Mouse (Mus musculus): ENCODE data around the gene Gabrb1.
"Not testable (repeated sequence)": the region's sequence is repeated elsewhere in the genome, so short reads cannot be mapped to it uniquely, and the experiment has no call there.

Gene Gabrb1

DNA sequence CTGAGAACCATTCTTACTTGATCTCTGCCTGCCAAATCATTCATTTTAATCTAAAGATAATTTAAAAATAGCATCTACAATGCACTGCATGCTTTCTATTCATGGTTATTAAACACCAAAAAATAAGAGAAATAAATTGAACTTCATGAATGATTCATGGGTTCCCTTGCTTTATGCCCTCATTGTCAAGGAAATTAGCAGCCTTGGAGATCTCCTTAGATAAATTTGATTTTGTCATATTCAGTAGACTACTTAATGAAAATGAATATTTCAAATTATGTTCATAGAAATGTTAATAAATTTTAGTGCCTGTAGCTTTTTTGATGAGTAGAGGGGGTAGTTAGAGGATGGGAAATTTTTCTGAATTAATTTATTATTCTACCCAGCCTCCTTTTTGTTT lies 379.0 kb downstream of the Gabrb1 start:
- no peak for DNase-seq (ENCODE audit: low read depth)

DNA sequence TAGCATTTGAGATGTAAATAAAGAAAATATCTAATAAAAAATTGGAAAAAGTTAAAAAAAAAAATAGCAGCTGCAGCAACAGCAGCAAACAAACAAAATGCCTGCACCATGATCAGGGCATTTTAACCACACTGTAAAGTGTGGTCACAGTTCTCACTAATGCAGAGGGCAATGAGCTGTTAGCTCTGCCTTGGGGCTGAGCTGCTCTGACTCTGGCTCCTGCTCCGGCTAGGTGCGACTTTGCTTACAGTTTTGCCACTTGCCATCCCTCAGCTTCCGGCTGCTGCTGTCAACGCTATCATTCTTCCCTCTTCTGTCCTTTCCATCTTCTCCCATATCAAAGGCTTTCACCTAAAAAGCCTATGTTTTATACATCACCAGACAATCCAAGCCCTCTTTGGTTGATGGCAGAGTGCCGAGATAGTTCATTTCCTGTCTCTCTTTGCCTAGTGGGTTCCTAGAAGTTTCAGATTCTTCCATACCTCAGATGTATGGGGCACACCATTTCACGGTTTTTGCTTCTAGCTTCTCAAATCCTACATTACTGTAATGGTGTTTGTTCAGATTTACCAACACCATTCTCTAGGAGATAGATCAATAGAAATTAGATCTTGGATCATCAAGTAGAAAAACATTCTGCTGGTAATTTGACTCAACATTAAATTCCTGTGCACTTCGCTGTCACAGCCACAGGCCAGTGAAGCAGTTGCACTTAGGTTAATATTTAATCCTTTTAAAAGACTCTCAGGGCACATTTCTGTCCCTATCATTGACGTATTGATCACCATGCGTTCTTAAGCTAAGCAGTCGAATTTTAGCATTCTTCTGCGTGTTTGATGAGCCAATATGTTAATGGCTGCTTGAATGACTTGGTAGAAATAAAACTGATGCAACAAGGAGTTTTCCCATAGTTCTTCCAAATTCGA lies 385.6 kb downstream of the Gabrb1 start:
- DNase-seq (ENCODE audit: low read depth): no peak

DNA sequence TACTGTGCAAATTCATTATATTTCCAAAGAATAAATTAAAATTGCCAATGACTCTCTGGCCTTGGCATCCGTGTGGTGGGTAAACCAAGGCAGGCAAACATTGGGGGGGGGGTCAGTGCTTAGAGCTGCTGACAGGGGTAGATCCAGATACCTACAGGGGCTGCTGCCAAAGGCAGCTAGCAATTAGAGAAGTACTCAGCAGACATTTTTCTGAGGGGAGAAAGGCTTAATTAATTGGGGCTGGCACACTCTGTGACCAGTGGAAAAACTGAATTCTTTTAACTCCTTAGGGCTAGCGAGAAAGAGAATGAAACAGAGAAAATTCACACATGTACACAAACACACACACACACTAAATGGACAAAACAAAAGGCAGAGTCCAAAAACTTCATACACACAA lies 388.3 kb downstream of the Gabrb1 start:
- no peak for DNase-seq (ENCODE audit: low read depth)

DNA sequence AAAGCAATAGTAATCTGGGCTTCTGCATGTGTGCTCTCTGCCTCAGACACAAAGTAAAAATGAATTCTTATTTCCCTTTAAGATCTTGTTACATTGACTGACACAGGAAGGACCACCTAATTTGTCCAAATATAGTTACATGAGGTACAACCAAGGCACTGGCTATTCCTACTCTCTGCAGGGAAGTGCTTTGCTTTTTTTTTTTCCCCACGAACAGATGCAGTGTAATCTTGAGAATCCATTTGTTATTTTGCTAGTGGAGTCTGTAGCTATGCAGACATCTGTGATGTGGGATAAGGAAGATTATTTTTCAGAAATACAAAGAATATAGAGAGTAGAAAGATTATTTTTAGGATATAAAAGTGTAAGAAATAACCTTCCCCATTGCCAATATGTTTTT lies 406.2 kb downstream of the Gabrb1 start:
- DNase-seq (ENCODE audit: low read depth): no peak

DNA sequence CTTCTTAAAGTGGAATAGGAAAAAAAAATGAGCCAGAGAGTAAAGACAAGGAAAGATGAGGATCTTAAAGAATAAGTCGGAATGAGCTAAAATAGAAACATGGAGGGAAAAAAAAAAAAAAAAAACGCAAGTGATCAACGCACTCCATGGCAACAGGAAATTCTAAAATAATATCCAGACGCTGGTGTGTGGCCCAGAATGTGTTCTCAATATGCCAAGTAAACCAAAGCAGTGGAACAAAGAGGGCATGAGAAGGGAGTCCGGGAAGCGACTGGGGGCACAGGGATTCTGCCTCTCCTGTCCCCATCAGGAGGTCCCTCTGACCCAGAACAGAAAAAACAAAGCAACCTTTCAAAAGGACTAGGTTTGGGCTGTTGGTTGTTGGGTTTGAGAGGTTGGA lies 410.9 kb downstream of the Gabrb1 start:
- DNase-seq (ENCODE audit: low read depth): no peak

DNA sequence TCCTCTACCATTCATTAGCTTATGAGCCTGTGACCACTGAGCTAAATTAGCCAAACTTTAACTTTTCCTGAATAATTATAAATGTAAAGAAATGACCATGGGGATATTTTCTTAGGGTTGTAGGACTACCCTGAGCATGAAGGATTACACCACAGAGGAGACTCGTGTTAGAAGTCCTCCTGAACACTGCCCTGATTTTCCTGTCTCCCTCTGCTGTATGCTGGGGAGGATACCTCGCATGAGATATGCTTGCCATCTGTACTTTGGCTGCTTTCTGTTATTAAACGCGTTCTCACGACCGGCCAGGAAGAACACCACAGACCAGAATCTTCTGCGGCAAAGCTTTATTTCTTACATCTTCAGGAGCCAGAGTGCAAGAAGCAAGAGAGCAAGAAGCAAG lies 411.5 kb downstream of the Gabrb1 start:
- DNase-seq (ENCODE audit: low read depth): not testable (repeated sequence)

DNA sequence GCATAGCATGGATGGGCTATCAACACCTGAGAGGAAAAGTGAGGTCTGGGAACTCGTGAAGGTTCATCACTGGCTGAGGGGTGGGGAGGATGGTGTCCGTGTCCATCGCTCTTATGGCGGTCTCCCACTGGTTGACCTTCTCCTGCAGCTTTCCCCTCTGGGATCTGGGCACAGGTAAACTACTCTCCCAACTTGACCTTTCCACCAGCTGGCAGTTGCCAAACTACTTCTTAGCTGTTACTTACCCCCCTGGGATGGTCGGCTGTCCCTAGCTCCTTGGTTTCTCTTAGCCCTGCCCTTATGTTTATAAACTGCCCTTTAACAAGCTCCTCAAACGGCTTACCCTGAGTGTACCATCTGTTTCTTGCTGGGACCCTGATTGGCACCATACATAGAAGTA lies 418.9 kb downstream of the Gabrb1 start:
- no peak for DNase-seq (ENCODE audit: low read depth)

DNA sequence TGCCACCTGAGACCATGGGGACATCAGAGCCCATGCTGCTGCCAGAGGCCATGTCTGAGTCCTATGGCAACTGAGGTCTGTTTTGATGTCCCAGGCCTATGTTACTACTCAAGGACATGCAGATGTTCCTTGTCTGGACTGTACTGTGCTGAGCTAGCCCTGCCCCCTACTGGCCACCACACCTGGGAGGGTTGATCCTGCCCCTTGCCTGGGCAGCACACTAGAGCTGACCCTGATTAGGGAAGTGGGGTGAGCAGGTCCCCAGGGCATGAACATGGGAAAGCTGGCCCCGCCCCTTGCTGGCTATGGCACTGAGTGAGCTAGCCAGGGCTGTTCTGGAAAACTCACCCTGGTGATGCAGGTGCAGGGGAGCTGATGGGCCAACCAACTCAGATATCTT lies 428.6 kb downstream of the Gabrb1 start:
- DNase-seq (ENCODE audit: low read depth): no peak

DNA sequence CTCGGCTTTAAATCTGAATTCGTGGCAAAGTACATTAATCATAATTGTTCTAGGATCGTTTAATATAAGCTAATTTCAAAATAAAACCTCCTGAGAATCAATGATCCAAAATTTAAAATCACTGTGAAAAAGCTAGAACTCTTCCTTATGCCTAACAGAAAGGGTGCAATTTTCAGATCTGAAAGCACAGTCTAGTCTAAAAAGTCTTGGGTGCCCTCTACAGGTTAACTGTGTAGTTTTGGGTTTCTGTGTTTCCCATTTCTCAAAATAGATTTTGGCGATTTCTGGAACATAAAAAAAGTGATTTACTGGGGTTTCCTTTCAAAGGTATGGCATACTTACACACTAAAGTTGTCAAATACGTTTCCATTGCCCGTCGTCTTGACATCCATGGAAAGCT lies 436.7 kb downstream of the Gabrb1 start:
- peak; percentile 59 for DNase-seq (ENCODE audit: low read depth)

DNA sequence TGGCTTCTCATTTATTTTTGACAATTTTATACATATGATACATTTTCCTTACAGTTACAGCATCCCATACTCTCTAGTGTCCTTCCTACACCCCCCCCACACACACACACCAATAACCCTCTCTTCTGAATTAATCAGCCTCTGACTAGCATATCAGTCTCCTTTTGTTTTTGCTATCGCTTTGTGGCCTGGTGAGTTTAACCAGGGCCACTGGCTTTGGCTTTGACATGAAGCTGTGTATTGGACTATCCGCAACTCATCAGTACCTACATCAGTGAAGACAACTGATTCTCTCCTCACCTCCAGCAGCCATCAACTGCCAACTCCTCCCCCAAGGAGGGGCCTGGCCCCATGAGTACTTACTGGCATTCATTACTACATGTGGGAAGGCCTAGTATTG lies 437.1 kb downstream of the Gabrb1 start:
- DNase-seq (ENCODE audit: low read depth): no peak

DNA sequence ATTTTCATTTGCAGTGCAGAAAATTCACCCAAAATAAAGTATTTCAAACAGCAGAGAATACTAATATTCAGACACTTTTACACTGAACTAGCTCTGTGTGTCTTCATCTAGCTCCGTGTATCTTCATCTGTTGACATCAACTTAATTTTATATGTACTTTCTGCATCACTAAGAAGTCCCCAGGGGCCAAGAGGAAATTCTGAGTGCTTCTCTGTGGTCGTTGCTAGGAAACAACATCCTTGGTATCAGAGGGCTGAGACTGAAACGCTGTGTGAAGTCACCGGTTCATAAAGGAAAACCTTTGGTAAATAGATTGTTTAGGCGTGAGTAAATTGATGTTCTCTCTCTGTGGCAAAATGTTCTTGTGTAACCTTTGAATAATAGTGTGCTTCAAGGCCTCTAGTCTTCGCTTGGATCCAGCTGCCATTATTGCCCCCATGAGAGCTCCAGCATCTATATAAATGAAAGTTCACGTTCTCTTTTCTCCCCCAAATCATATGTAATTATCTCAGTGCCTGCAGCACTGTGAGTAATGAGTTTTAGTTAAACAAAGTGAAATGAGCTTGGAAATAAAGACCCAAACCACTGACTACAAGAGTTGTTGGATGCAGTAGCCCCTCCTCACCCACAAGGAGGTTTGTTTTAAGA lies 446.5 kb downstream of the Gabrb1 start:
- no peak for DNase-seq (ENCODE audit: low read depth)

DNA sequence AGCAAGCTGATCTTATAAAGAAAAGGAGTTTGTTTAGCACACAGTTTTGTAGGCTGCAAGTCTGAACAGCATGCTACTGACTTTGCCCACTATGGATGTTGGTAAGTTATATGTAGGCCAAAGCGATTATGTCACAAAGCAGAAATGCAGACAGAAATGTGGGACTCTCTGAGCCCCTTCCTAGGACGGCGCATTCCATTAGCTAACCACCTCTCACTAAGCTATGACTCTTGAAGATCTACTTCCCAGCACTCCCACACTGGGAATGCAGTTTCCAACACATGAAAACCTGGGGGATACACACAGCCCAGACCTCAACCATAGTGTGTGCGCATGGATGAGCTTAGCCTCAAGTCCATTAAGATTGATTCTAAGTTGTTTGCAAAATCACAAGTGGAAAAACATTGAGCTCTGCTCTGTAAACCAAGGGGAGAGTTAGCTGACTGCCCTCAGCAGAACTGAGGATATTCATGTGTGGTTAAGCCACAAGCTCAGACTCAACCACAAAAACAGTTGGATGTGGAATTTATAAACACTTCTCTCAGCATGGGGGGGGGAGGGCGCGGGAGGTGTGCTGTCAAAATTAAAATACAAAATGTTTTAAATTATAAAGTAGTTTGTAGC lies 464.6 kb downstream of the Gabrb1 start:
- no peak for DNase-seq (ENCODE audit: low read depth)

DNA sequence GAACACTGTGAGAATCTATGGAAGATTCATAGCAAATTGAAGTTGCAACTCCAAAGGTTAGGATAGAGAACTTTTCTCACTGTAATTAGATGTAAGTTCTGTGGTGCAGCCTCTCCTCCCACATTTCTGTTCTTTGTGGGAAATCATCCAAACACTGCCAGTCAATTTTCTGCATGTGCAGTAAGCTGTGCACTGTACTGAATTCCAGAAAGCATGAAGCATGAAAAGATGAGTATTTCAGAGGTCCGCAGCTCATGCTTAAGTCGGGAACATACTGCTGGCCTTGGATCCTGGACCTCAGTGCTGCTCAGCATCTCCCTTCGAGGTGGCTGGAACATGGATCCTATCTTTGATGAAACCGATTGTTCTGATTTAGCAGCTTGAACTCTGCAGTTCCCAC lies 468.8 kb downstream of the Gabrb1 start:
- DNase-seq (ENCODE audit: low read depth): no peak

DNA sequence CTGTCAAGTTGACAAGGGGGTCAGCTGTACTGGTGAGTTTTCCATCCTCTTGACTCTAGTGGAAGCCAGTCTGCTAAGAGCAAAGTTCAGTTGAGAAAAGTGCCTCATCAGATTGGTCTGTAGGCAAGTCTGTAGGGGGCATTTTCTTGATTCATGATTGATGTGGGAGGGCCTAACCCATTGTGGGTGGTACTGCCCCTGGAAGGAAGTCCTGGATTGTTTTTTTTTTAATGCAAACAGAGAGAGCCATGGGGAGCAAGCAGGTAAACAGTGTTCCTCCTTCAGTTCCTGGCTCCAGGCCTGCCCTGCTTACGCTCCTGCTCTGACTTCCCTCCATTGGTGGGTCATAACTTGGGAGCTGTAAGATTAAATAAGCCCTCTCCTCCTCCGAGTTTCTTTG lies 476.0 kb downstream of the Gabrb1 start:
- DNase-seq (ENCODE audit: low read depth): no peak

DNA sequence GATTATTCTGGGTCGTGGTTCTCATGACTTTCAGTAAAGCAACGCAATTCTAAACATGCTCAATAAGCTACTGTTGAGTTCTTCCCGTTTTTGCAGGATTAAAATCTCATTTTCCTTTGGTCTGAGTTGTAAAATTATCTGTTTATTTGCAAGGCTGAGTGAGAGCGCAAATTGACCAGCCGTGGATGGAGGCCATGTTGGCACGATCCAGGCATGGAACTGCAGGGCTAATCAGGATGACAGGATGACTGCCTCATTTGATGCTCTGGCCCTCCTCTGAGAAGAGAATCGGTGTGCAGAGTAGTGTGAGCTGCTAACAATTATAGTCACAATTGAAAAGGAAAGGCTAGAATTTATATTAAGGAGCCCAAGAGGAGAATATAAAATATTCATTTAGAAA lies 480.3 kb downstream of the Gabrb1 start:
- DNase-seq (ENCODE audit: low read depth): no peak

DNA sequence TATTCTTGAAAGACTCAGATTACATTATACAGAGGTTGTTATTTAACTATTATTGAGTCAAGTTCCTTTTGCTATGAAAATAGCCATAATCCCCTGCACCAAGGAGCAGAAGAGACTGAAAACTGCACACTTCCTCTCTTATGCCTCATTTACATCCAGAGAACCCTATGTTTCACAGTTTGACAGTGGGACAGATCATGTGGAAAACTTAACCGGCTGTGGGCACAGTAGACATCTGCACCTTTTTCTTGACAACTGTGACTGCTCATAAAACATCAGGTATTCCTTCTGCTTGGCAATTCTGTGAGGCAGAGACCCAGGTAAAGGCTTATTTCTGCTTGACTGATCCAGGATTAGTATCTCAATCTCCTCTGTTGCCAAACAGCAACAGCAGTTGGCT lies 481.7 kb downstream of the Gabrb1 start:
- DNase-seq (ENCODE audit: low read depth): no peak

DNA sequence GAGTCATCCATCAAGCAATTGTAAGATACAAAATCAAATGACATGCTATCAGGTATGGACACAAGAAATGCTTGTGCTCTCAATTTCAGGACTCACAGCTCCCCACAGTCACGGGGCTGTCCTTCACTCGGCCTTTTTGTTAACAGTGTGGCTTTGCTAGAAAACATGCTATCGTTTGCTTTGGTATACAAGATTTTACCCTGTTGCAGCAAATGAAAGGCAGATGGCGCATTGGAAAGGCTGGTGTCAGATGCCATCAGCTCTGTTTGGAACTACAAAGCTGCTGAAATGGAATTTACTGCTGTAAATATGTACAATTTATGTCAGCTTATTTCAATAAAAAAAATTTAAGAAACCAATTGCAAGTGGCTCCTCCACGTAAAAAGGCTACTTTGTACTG lies 490.8 kb downstream of the Gabrb1 start:
- DNase-seq (ENCODE audit: low read depth): no peak

DNA sequence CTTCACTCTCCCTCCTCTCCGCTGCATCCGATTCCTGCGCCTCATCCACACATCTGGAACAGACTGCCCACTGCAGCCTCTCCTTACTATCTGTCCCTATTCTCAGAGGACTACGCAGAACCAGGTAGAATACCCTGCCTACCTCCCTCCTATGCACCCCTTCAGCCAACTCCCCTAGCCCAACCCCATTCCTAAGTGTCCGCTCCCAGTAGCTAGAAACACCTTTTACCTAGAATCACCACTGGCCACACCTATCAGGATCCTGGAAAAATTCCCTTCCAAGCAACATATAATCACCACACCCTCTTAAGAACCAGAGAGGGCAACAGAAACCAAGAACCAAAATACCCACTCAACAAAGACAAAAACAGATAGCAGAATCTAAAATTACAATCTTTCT lies 493.0 kb downstream of the Gabrb1 start:
- no peak for DNase-seq (ENCODE audit: low read depth)

DNA sequence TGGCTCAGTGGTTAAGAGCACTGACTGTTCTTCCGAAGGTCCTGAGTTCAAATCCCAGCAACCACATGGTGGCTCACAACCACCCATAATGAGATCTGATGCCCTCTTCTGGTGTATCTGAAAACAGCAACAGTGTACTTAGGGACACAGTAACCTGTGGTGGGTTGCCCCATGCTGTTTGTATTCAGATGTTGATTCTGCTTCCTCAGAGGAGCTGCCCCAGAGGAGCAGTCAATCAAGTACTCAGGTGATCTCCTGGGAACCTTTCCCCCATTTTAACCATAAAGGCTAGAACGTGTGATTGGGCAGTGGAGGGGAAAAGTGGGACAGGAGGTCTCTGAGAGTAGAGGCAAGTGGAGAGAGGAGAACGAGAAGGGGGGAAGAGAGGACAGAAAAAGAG lies 497.8 kb downstream of the Gabrb1 start:
- DNase-seq (ENCODE audit: low read depth): not testable (repeated sequence)

DNA sequence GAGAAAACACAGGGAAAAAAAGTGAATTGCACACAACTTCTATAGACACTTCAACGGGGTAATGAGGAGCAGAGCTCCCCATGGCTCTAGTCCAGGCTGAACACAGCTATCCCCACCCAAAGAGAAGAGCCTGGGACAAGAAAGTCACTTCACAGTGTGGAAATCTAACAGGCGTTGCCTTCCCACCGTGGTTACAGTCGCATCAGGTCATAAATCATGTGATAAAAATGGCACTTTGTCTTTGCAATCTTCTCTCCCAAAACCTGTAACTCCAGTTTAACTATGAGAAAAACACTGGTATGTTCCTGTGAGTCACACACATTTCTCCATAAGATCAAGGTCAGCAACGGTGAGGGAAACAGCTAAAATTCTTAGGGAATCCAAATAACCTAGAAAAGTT lies 498.7 kb downstream of the Gabrb1 start:
- peak; percentile 10 for DNase-seq (ENCODE audit: low read depth)

DNA sequence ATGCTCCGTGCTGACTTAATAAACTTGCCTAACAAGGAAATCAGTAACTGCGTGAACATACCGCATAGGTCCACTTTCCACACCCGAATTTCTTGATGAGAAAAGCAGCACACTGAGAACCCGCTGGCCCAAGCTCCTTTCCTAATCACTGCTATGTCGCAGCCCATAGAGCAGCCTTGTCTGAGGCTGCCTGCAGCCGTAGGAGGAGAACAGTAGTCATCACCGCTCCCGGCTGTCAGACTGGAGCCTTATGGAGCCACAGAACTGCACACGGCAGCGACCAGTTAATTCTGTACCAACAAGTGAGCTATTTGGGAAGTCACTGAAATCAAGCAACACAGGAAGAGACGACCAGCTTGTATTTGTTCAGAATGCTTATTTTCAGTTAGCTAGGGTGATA lies 500.8 kb downstream of the Gabrb1 start:
- DNase-seq (ENCODE audit: low read depth): no peak

DNA sequence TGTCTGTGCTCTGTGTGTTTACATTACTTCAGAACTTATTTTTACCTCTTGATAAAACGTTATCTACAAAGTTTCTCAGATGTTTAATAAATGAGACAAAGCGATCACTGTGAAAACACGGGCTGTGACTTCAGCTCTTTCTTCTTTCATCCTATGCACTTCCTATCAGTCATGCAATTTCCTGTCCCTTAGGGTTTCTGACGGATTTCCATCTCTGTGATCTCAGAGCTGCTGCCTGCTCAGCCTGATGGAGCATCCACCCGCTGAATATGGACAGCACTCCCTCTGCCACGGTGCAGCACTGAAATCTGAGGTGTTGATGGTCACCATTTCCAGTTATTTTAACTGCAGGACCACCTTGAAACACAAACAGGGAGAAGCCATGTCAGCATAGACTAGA lies 501.6 kb downstream of the Gabrb1 start:
- no peak for DNase-seq (ENCODE audit: low read depth)

DNA sequence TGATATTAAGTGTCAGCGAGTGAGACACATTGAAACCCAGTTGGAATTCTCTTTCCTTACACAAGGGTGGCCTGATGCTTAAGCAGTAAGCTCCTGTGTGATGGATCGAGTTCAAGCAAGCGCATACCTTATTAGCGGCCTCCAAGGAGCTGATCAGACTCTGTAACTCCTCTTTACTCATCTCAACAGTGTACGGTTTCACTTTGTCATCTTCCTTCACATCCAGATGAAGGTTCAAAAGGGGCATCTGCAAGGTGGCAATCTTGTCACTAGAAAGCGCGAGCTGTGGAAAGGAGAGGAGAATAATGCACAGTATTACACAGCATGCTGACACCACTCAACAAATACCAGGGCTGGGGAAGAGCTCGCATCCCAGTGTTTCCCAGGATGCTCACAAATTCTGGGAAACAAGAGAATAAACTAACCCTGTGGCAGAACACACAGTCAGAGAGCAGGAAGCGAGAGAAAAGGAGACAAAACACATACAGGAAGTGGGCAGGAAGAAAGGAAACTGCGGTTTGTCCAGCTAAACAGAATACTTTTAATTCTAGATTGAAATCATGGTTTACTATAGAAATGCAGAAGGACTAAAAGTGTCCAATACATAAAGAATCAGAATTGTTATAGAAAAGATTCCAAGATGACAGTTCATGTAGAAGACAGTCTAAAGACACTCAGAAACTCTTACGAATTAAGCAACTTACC lies 503.0 kb downstream of the Gabrb1 start:
- no peak for DNase-seq (ENCODE audit: low read depth)

Measured in NIH3T3 (cell line).